Mouse (Mus musculus): Measurements from ENCODE around the gene Tph1. TPM values are rescaled to one million over a fixed set of nuclear protein-coding genes. Genes with fewer than 3 reads are reported as not detected.
"Not testable (repeated sequence)": the region's sequence is repeated elsewhere in the genome, so short reads cannot be mapped to it uniquely, and the experiment has no call there.

Tph1 gene
- total RNA-seq, 2 experiments from 2014 or later: 0.19 to 0.35 TPM

GRCm38 (mm10) chr7:46650231-46650630 lies 22.1 kb downstream of the Tph1 start:
- DNase-seq (ENCODE audit: low spot score in 2 of 2): not testable (repeated sequence)

- no peak for DNase-seq (ENCODE audit: low spot score in 2 of 2)
Measured at GRCm38 (mm10) chr7:46648431-46649140, 23.8 kb downstream of the Tph1 start.

- DNase-seq (ENCODE audit: low spot score in 2 of 2): peak in 1 of 2 experiments; percentile 43
Measured at GRCm38 (mm10) chr7:46643172-46643571, 29.2 kb downstream of the Tph1 start.

- peak in 1 of 2 experiments; percentile 53 for DNase-seq (ENCODE audit: low spot score in 2 of 2)
Measured at GRCm38 (mm10) chr7:46640062-46640461, 32.3 kb downstream of the Tph1 start.

- DNase-seq (ENCODE audit: low spot score in 2 of 2): peak; percentile 82 to 91
Measured at GRCm38 (mm10) chr7:46639692-46640031, 32.7 kb downstream of the Tph1 start, which contains the start of gene Sergef. Gene Sergef, minus strand, starts transcription at chr7:46639807.

- peak in 1 of 2 experiments; percentile 40 for DNase-seq (ENCODE audit: low spot score in 2 of 2)
Measured at GRCm38 (mm10) chr7:46638889-46639691, 33.2 kb downstream of the Tph1 start.

- DNase-seq (ENCODE audit: low spot score in 2 of 2): no peak
Measured at GRCm38 (mm10) chr7:46628375-46628975, 43.9 kb downstream of the Tph1 start.

GRCm38 (mm10) chr7:46623979-46624378 lies 48.4 kb downstream of the Tph1 start:
- DNase-seq (ENCODE audit: low spot score in 2 of 2): no peak

- DNase-seq (ENCODE audit: low spot score in 2 of 2): no peak
Measured at GRCm38 (mm10) chr7:46618416-46619110, 53.8 kb downstream of the Tph1 start.

GRCm38 (mm10) chr7:46616429-46617005 lies 55.8 kb downstream of the Tph1 start:
- DNase-seq (ENCODE audit: low spot score in 2 of 2): no peak

GRCm38 (mm10) chr7:46615256-46615977 lies 56.9 kb downstream of the Tph1 start:
- DNase-seq (ENCODE audit: low spot score in 2 of 2): no peak

- DNase-seq (ENCODE audit: low spot score in 2 of 2): no peak
Measured at GRCm38 (mm10) chr7:46614263-46614662, 58.1 kb downstream of the Tph1 start.

- DNase-seq (ENCODE audit: low spot score in 2 of 2): no peak
Measured at GRCm38 (mm10) chr7:46613091-46613490, 59.2 kb downstream of the Tph1 start.

GRCm38 (mm10) chr7:46612421-46612937 lies 59.9 kb downstream of the Tph1 start:
- no peak for DNase-seq (ENCODE audit: low spot score in 2 of 2)

- DNase-seq (ENCODE audit: low spot score in 2 of 2): no peak
Measured at GRCm38 (mm10) chr7:46611970-46612369, 60.4 kb downstream of the Tph1 start.

- DNase-seq (ENCODE audit: low spot score in 2 of 2): no peak
Measured at GRCm38 (mm10) chr7:46609317-46609716, 63.0 kb downstream of the Tph1 start.

- DNase-seq (ENCODE audit: low spot score in 2 of 2): peak; percentile 50 to 78
Measured at GRCm38 (mm10) chr7:46607428-46608055, 64.8 kb downstream of the Tph1 start.

GRCm38 (mm10) chr7:46607031-46607426 lies 65.3 kb downstream of the Tph1 start:
- no peak for DNase-seq (ENCODE audit: low spot score in 2 of 2)

GRCm38 (mm10) chr7:46606391-46607030 lies 65.8 kb downstream of the Tph1 start:
- DNase-seq (ENCODE audit: low spot score in 2 of 2): peak; percentile 64 to 76
